Mouse (Mus musculus) limb, embryonic 13.5 days (tissue): ENCODE measurements at regions not wholly inside any gene's neighbourhood (a gene's known extent, or its start where the extent isn't known, plus 50 kb on each side); places are given as distances from the start of the nearest gene placed in this dataset.

Experiments used
- ATAC-seq: fragments of 200-750 bp; cut with Nextera tagmentation; 2 replicates; pipeline ENCODE4 v1.8.0; 2017; ENCODE audit warnings: low read depth, moderate number of reproducible peaks, moderate TSS enrichment; ENCODE audit not compliant: low FRiP score
- H3K27ac ChIP-seq: fragments of 300-500 bp; sonication (generic); 2 replicates; pipeline ENCODE4 v1.5.1; 2015; ENCODE audit warnings: inconsistent platforms, mild to moderate bottlenecking, moderate library complexity
- H3K27me3 ChIP-seq: fragments of 300-500 bp; sonication (generic); 2 replicates; pipeline ENCODE4 v1.6.1; 2015; ENCODE audit warnings: mild to moderate bottlenecking, inconsistent platforms
- H3K36me3 ChIP-seq: fragments of 300-500 bp; sonication (generic); 2 replicates; pipeline ENCODE4 v1.6.1; 2015; ENCODE audit warnings: inconsistent platforms, mild to moderate bottlenecking, moderate library complexity
- H3K4me1 ChIP-seq: fragments of 300-500 bp; sonication (generic); 2 replicates; pipeline ENCODE4 v1.6.1; 2015; ENCODE audit warnings: inconsistent platforms
- H3K4me2 ChIP-seq: fragments of 300-500 bp; sonication (generic); replicated peaks from 2 replicates; pipeline ENCODE4 v1.6.1; 2015; ENCODE audit warnings: inconsistent platforms, mild to moderate bottlenecking, moderate library complexity
- H3K4me3 ChIP-seq: fragments of 300-500 bp; sonication (generic); 2 replicates; pipeline ENCODE4 v1.5.1; 2015; ENCODE audit warnings: moderate library complexity, mild to moderate bottlenecking, inconsistent platforms
- H3K9ac ChIP-seq: fragments of 300-500 bp; sonication (generic); 2 replicates; pipeline ENCODE4 v1.6.1; 2015; ENCODE audit warnings: mild to moderate bottlenecking, inconsistent platforms
- H3K9me3 ChIP-seq: fragments of 300-500 bp; sonication (generic); 2 replicates; pipeline ENCODE4 v1.6.1; 2016; ENCODE audit warnings: inconsistent platforms
- WGBS: fragments of 180-500 bp; shearing (Covaris S2); methylation state at CpG from one replicate; pipeline ENCODE4 v1.1.7; 2015; 5-methylcytosine and 5-hydroxymethylcytosine counted together

DNA sequence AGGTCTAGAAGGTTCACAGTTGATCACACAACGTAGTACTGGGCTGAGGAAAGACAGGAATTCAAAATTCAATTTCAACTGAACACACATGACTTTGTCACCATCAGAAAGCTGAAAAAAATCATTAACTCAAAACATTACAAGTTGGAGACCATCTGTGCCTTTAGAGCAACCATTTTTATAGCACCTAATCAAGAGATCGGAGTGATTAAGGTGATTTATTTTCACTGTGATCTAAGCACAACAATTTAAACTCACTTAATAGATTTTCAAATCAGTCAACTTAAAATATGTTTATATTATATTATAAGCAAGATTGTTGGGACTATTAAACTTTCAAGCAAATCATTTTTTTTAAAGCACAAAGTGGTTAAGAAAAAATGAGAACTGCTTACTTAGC, 165.7 kb downstream of the Tgfb2 start:
- no peak for ATAC-seq
- Histone ChIP-seq H3K4me2 (no peak overlapping the region), H3K27me3 (no peaks in the 10 kb centered on the region), H3K4me3 (no peak overlapping the region), H3K9me3 (peaks cover 4% of the 10 kb centered on the region; the same call in 1 of the 2 replicates), H3K27ac (no peak overlapping the region), H3K36me3 (no peaks in the 10 kb centered on the region), H3K9ac (no peak overlapping the region), H3K4me1 (no peaks in the 10 kb centered on the region)
- 71% methylated on average over 2 of the region's 2 CpGs for WGBS

- no peak for ATAC-seq
- H3K9ac ChIP-seq, result no peak overlapping the region
- H3K9me3 ChIP-seq, result peaks cover 4% of the 10 kb centered on the region; the same call in 1 of the 2 replicates
- no peak overlapping the region for H3K4me2 ChIP-seq
- no peaks in the 10 kb centered on the region for H3K27me3 ChIP-seq
- H3K4me3 ChIP-seq, result no peak overlapping the region
- H3K27ac ChIP-seq, result no peak overlapping the region
- H3K4me1 ChIP-seq, result no peaks in the 10 kb centered on the region
- 86% methylated on average over 3 of the region's 3 CpGs for WGBS
- H3K36me3 ChIP-seq, result no peaks in the 10 kb centered on the region
Measured at GRCm38 (mm10) chr1:186538233-186538632, 167.6 kb downstream of the Tgfb2 start.

GRCm38 (mm10) chr1:186515976-186516375, 189.8 kb downstream of the Tgfb2 start:
- H3K9ac ChIP-seq, result no peak overlapping the region
- WGBS, result 84% methylated on average over 6 of the region's 6 CpGs

GRCm38 (mm10) chr1:186515071-186515470, 190.7 kb downstream of the Tgfb2 start:
- Histone ChIP-seq H3K4me2 (no peak overlapping the region), H3K9me3 (no peaks in the 10 kb centered on the region), H3K27ac (no peak overlapping the region), H3K36me3 (no peaks in the 10 kb centered on the region), H3K4me1 (peaks cover 3% of the 10 kb centered on the region; the same call in 1 of the 2 replicates), H3K9ac (no peak overlapping the region), H3K27me3 (no peaks in the 10 kb centered on the region), H3K4me3 (no peak overlapping the region)
- 64% methylated on average over 2 of the region's 2 CpGs for WGBS
- no peak for ATAC-seq

More at GRCm38 (mm10) chr1:186515976-186516375, 189.8 kb downstream of the Tgfb2 start:
- no peaks in the 10 kb centered on the region for H3K27me3 ChIP-seq
- no peak for ATAC-seq
- peaks cover 3% of the 10 kb centered on the region; the same call in 1 of the 2 replicates for H3K4me1 ChIP-seq
- no peaks in the 10 kb centered on the region for H3K36me3 ChIP-seq
- H3K9me3 ChIP-seq, result no peaks in the 10 kb centered on the region
- no peak overlapping the region for H3K4me3 ChIP-seq
- no peak overlapping the region for H3K4me2 ChIP-seq
- no peak overlapping the region for H3K27ac ChIP-seq

GRCm38 (mm10) chr1:186513861-186514260, 191.9 kb downstream of the Tgfb2 start:
- ATAC-seq, result no peak
- H3K4me3 ChIP-seq, result no peak overlapping the region
- H3K27me3 ChIP-seq, result no peaks in the 10 kb centered on the region
- H3K4me2 ChIP-seq, result no peak overlapping the region
- no peak overlapping the region for H3K27ac ChIP-seq
- H3K9ac ChIP-seq, result no peak overlapping the region
- peaks cover 3% of the 10 kb centered on the region for H3K4me1 ChIP-seq
- WGBS, result 79% methylated on average over 5 of the region's 5 CpGs
- no peaks in the 10 kb centered on the region for H3K36me3 ChIP-seq
- no peaks in the 10 kb centered on the region for H3K9me3 ChIP-seq

DNA sequence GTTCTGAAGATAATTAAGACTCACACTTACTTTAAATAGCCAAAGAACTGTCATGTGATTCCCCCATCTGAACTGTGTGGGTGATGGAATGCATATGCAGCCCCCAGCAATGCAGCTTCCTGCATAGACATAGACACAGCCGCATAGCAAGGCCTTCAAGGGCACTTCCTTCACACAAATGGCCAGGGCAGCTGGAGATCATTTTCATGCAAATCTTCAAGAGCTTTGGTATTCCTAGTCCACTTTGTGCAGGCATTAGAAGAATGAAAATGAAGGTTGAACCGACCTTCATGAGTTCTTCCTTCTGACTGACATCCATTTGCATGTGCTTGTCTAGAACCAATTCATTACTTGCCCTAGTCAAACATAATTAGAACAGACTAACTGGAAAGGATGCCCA, 195.3 kb downstream of the Tgfb2 start:
- no peaks in the 10 kb centered on the region for H3K27me3 ChIP-seq
- no peak overlapping the region for H3K4me2 ChIP-seq
- H3K9ac ChIP-seq, result no peak overlapping the region
- H3K27ac ChIP-seq, result no peak overlapping the region
- H3K4me3 ChIP-seq, result no peak overlapping the region
- H3K4me1 ChIP-seq, result peaks cover 29% of the 10 kb centered on the region
- no peaks in the 10 kb centered on the region for H3K36me3 ChIP-seq
- WGBS, result 55% methylated on average over 2 of the region's 2 CpGs
- no peak for ATAC-seq
- H3K9me3 ChIP-seq, result no peaks in the 10 kb centered on the region

DNA sequence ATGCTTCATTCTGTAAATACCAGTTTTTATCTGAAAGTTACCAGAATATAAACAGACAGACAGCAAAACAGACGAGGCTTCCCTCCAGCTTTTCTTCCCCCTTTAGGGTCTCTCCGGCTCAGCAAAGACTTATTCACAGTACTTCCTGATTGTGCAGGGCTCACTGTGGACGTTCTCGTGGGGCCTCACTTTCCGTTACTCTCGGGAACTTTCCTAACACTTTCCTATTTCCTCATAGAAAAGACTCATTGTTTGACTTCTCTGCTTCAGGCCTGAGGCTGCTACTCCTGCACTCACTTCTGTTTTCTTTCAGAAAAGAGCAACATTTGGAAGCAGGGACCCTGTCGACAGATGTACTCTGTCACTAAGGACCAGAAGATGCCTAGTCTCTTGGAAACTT, 197.4 kb downstream of the Tgfb2 start:
- no peaks in the 10 kb centered on the region for H3K36me3 ChIP-seq

GRCm38 (mm10) chr1:186507956-186508355, 197.8 kb downstream of the Tgfb2 start:
- no peak overlapping the region for H3K4me2 ChIP-seq
- no peaks in the 10 kb centered on the region for H3K27me3 ChIP-seq
- H3K4me3 ChIP-seq, result no peak overlapping the region
- WGBS, result 62% methylated on average over 8 of the region's 8 CpGs
- ATAC-seq, result no peak
- peaks cover 26% of the 10 kb centered on the region for H3K4me1 ChIP-seq
- H3K27ac ChIP-seq, result peak overlapping the region; percentile 72
- H3K9ac ChIP-seq, result no peak overlapping the region
- H3K36me3 ChIP-seq, result no peaks in the 10 kb centered on the region
- H3K9me3 ChIP-seq, result no peaks in the 10 kb centered on the region

More for the DNA sequence above, 197.4 kb downstream of the Tgfb2 start:
- Histone ChIP-seq H3K4me1 (peaks cover 26% of the 10 kb centered on the region), H3K4me3 (no peak overlapping the region), H3K9me3 (no peaks in the 10 kb centered on the region), H3K9ac (no peak overlapping the region), H3K4me2 (no peak overlapping the region), H3K27ac (peak overlapping the region; percentile 72), H3K27me3 (no peaks in the 10 kb centered on the region)
- WGBS, result 31% methylated on average over 7 of the region's 7 CpGs
- no peak for ATAC-seq

GRCm38 (mm10) chr1:186506517-186506916, 199.3 kb downstream of the Tgfb2 start:
- no peak overlapping the region for H3K27ac ChIP-seq
- WGBS, result 51% methylated on average over 7 of the region's 7 CpGs

DNA sequence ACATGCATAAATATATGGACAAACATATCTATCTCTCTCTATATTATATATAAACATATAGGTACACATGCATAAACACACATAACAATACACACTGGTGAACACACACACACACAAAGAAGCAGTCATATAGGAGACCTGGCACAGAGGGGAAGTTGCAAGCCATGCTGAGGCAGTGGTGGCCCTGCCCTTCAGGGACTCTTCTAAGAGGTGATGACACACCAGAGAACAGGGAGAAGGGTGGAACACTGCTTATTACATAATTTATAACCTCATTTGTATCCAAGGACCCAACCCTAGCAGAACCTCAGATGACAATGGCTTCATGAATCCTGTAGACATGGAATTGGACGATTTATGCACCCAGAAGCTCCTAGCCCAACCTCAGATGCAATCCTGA, 199.9 kb downstream of the Tgfb2 start:
- no peak overlapping the region for H3K9ac ChIP-seq

More at GRCm38 (mm10) chr1:186506517-186506916, 199.3 kb downstream of the Tgfb2 start:
- ATAC-seq, result no peak
- no peaks in the 10 kb centered on the region for H3K9me3 ChIP-seq
- H3K9ac ChIP-seq, result no peak overlapping the region
- H3K4me2 ChIP-seq, result no peak overlapping the region
- H3K36me3 ChIP-seq, result no peaks in the 10 kb centered on the region
- no peak overlapping the region for H3K4me3 ChIP-seq
- H3K4me1 ChIP-seq, result peaks cover 35% of the 10 kb centered on the region
- H3K27me3 ChIP-seq, result no peaks in the 10 kb centered on the region

GRCm38 (mm10) chr1:186505051-186505711, 200.6 kb downstream of the Tgfb2 start:
- Histone ChIP-seq H3K9ac (no peak overlapping the region), H3K36me3 (no peaks in the 10 kb centered on the region), H3K27ac (no peak overlapping the region), H3K4me2 (no peak overlapping the region), H3K4me1 (peaks cover 40% of the 10 kb centered on the region), H3K9me3 (no peaks in the 10 kb centered on the region), H3K4me3 (no peak overlapping the region), H3K27me3 (no peaks in the 10 kb centered on the region)
- 58% methylated on average over 6 of the region's 6 CpGs for whole genome bisulfite sequencing
- no peak for ATAC-seq

More for the DNA sequence above, 199.9 kb downstream of the Tgfb2 start:
- H3K27ac ChIP-seq, result no peak overlapping the region
- no peaks in the 10 kb centered on the region for H3K27me3 ChIP-seq
- no peak overlapping the region for H3K4me3 ChIP-seq
- H3K9me3 ChIP-seq, result no peaks in the 10 kb centered on the region
- no peak overlapping the region for H3K4me2 ChIP-seq
- H3K36me3 ChIP-seq, result no peaks in the 10 kb centered on the region
- ATAC-seq, result no peak
- peaks cover 40% of the 10 kb centered on the region for H3K4me1 ChIP-seq
- 69% methylated on average over 1 of the region's 1 CpGs for WGBS

DNA sequence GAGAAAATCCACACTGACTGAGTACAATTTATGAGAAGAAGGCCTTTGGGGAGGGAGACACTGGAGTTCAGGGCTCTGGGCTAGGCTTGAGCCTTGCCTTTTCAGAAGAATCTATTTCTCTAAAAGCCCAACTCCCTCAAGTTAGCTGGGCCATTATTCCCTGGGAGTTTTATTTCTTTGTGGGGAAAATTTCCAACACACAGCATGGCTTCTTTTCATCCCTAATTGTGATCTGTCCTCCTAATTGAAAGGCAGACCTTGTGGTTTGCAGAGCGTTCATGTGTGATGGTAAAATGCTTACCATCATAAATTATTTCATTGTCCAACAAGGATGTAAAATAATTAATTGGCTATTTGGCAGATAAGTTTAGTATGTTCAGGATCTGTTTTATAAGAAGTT, 204.1 kb downstream of the Tgfb2 start:
- no peak overlapping the region for H3K4me2 ChIP-seq
- no peaks in the 10 kb centered on the region for H3K27me3 ChIP-seq
- H3K9ac ChIP-seq, result no peak overlapping the region
- no peak overlapping the region for H3K27ac ChIP-seq
- no peak overlapping the region for H3K4me3 ChIP-seq
- H3K9me3 ChIP-seq, result no peaks in the 10 kb centered on the region
- peak; percentile 59; the same call in 1 of the 2 replicates for ATAC-seq
- 31% methylated on average over 1 of the region's 1 CpGs for WGBS
- no peaks in the 10 kb centered on the region for H3K36me3 ChIP-seq
- H3K4me1 ChIP-seq, result peaks cover 19% of the 10 kb centered on the region; the same call in 1 of the 2 replicates

- H3K9me3 ChIP-seq, result no peaks in the 10 kb centered on the region
- 54% methylated on average over 1 of the region's 1 CpGs for WGBS
- H3K27ac ChIP-seq, result no peak overlapping the region
- no peaks in the 10 kb centered on the region for H3K27me3 ChIP-seq
- H3K4me1 ChIP-seq, result peaks cover 27% of the 10 kb centered on the region
- no peak overlapping the region for H3K9ac ChIP-seq
- no peaks in the 10 kb centered on the region for H3K36me3 ChIP-seq
- no peak overlapping the region for H3K4me2 ChIP-seq
- no peak overlapping the region for H3K4me3 ChIP-seq
- no peak for ATAC-seq
Measured at GRCm38 (mm10) chr1:186497872-186498271, 207.9 kb downstream of the Tgfb2 start.
